Mouse (Mus musculus): ENCODE data around the gene Slc7a6. TPM values are rescaled to one million over a fixed set of nuclear protein-coding genes. Genes with fewer than 3 reads are reported as not detected.

The Slc7a6 gene
- polyA plus RNA-seq, 1 experiment from 2014 or later: 67.8 TPM

- Histone ChIP-seq H3K4me3 (no peak overlapping the region), H3K36me3 (no peaks in the 10 kb centered on the region), H3K27me3 (ENCODE audit: insufficient read depth, poor library complexity, severe bottlenecking) (no peaks in the 10 kb centered on the region), H3K27ac (no peak overlapping the region), H3K4me1 (peaks cover 27% of the 10 kb centered on the region), H3K9me3 (no peaks in the 10 kb centered on the region)
- DNase-seq (ENCODE audit: low spot score): no peak
- 93% methylated on average over 6 of the region's 6 CpGs for WGBS
These were observed 19.6 kb upstream of the Slc7a6 start for GRCm38 (mm10) chr8:106149025-106149424.

- H3K9me3 ChIP-seq: no peaks in the 10 kb centered on the region
- peak within 1 kb of the TSS; percentile 86 for H3K27ac ChIP-seq
- no peaks in the 10 kb centered on the region for H3K27me3 ChIP-seq (ENCODE audit: insufficient read depth, poor library complexity, severe bottlenecking)
- peaks cover 5% of the 10 kb centered on the region; the same call in 1 of the 2 replicates for H3K36me3 ChIP-seq
- peak within 1 kb of the TSS; percentile 82 for H3K4me3 ChIP-seq
- peaks cover 27% of the 10 kb centered on the region for H3K4me1 ChIP-seq
- peak; percentile 98 for DNase-seq (ENCODE audit: low spot score)
- WGBS: 2% methylated on average over 38 of the region's 38 CpGs
These were observed 18.6 kb upstream of the Slc7a6 start, which contains the start of gene Pla2g15 for GRCm38 (mm10) chr8:106149801-106150652. TSS of gene Pla2g15 (plus strand) at chr8:106150399.

- WGBS: 17% methylated on average over 8 of the region's 8 CpGs
- Histone ChIP-seq H3K4me3 (peak overlapping the region; percentile 82), H3K27me3 (ENCODE audit: insufficient read depth, poor library complexity, severe bottlenecking) (no peaks in the 10 kb centered on the region), H3K9me3 (no peaks in the 10 kb centered on the region), H3K4me1 (peaks cover 27% of the 10 kb centered on the region), H3K36me3 (peaks cover 8% of the 10 kb centered on the region; the same call in 1 of the 2 replicates), H3K27ac (peak overlapping the region; percentile 86)
- no peak for DNase-seq (ENCODE audit: low spot score)
These were observed 18.0 kb upstream of the Slc7a6 start for GRCm38 (mm10) chr8:106150653-106151000.

- Histone ChIP-seq H3K4me3 (peak overlapping the region; percentile 82), H3K9me3 (no peaks in the 10 kb centered on the region), H3K27me3 (ENCODE audit: insufficient read depth, poor library complexity, severe bottlenecking) (no peaks in the 10 kb centered on the region), H3K4me1 (peaks cover 27% of the 10 kb centered on the region), H3K36me3 (peaks cover 10% of the 10 kb centered on the region), H3K27ac (peak overlapping the region; percentile 86; the same call in 1 of the 2 replicates)
- 87% methylated on average over 9 of the region's 9 CpGs for WGBS
- DNase-seq (ENCODE audit: low spot score): no peak
These were observed 17.6 kb upstream of the Slc7a6 start for GRCm38 (mm10) chr8:106151041-106151440.

GRCm38 (mm10) chr8:106152876-106153275 is 15.8 kb upstream of the Slc7a6 start:
- Histone ChIP-seq H3K9me3 (no peaks in the 10 kb centered on the region), H3K36me3 (peaks cover 21% of the 10 kb centered on the region), H3K4me1 (peaks cover 27% of the 10 kb centered on the region), H3K27me3 (ENCODE audit: insufficient read depth, poor library complexity, severe bottlenecking) (no peaks in the 10 kb centered on the region), H3K27ac (peak overlapping the region; percentile 49; the same call in 1 of the 2 replicates), H3K4me3 (no peak overlapping the region)
- WGBS: 35% methylated on average over 4 of the region's 4 CpGs
- DNase-seq (ENCODE audit: low spot score): no peak

GRCm38 (mm10) chr8:106157419-106157818 is 11.2 kb upstream of the Slc7a6 start:
- 85% methylated on average over 1 of the region's 1 CpGs for WGBS
- Histone ChIP-seq H3K36me3 (peaks cover 59% of the 10 kb centered on the region), H3K9me3 (no peaks in the 10 kb centered on the region), H3K4me1 (peaks cover 11% of the 10 kb centered on the region), H3K27ac (no peak overlapping the region), H3K27me3 (ENCODE audit: insufficient read depth, poor library complexity, severe bottlenecking) (no peaks in the 10 kb centered on the region), H3K4me3 (no peak overlapping the region)
- no peak for DNase-seq (ENCODE audit: low spot score)

GRCm38 (mm10) chr8:106158381-106158780 is 10.3 kb upstream of the Slc7a6 start:
- Histone ChIP-seq H3K27ac (no peak overlapping the region), H3K9me3 (no peaks in the 10 kb centered on the region), H3K4me3 (no peak overlapping the region), H3K36me3 (peaks cover 69% of the 10 kb centered on the region), H3K27me3 (ENCODE audit: insufficient read depth, poor library complexity, severe bottlenecking) (no peaks in the 10 kb centered on the region), H3K4me1 (peaks cover 2% of the 10 kb centered on the region)
- DNase-seq (ENCODE audit: low spot score): no peak
- WGBS: 76% methylated on average over 10 of the region's 10 CpGs

- no peaks in the 10 kb centered on the region for H3K27me3 ChIP-seq (ENCODE audit: insufficient read depth, poor library complexity, severe bottlenecking)
- no peaks in the 10 kb centered on the region for H3K9me3 ChIP-seq
- DNase-seq (ENCODE audit: low spot score): no peak
- H3K27ac ChIP-seq: no peak overlapping the region
- peaks cover 78% of the 10 kb centered on the region for H3K36me3 ChIP-seq
- no peaks in the 10 kb centered on the region; the same call in 1 of the 2 replicates for H3K4me1 ChIP-seq
- WGBS: 89% methylated on average over 6 of the region's 6 CpGs
- H3K4me3 ChIP-seq: no peak overlapping the region
These were observed 8.8 kb upstream of the Slc7a6 start for GRCm38 (mm10) chr8:106159876-106160275.

GRCm38 (mm10) chr8:106163251-106163650 is 5.4 kb upstream of the Slc7a6 start:
- H3K36me3 ChIP-seq: peaks cover 57% of the 10 kb centered on the region

GRCm38 (mm10) chr8:106165460-106165859 is 3.2 kb upstream of the Slc7a6 start:
- DNase-seq (ENCODE audit: low spot score): peak; percentile 80
- Histone ChIP-seq H3K4me3 (no peak overlapping the region), H3K27ac (no peak overlapping the region), H3K9me3 (no peaks in the 10 kb centered on the region), H3K36me3 (peaks cover 42% of the 10 kb centered on the region), H3K4me1 (peaks cover 24% of the 10 kb centered on the region; the same call in 1 of the 2 replicates), H3K27me3 (ENCODE audit: insufficient read depth, poor library complexity, severe bottlenecking) (no peaks in the 10 kb centered on the region)
- WGBS: 47% methylated on average over 4 of the region's 4 CpGs

More at GRCm38 (mm10) chr8:106163251-106163650, 5.4 kb upstream of the Slc7a6 start:
- Histone ChIP-seq H3K4me1 (peaks cover 11% of the 10 kb centered on the region; the same call in 1 of the 2 replicates), H3K27ac (no peak overlapping the region), H3K4me3 (no peak overlapping the region), H3K9me3 (no peaks in the 10 kb centered on the region), H3K27me3 (ENCODE audit: insufficient read depth, poor library complexity, severe bottlenecking) (no peaks in the 10 kb centered on the region)
- DNase-seq (ENCODE audit: low spot score): no peak
- WGBS: 83% methylated on average over 9 of the region's 9 CpGs

GRCm38 (mm10) chr8:106169017-106169933 is 618 bp downstream of the Slc7a6 start:
- DNase-seq (ENCODE audit: low spot score): peak; percentile 85
- 1% methylated on average over 53 of the region's 54 CpGs for WGBS

GRCm38 (mm10) chr8:106169934-106170480 is 1.4 kb downstream of the Slc7a6 start:
- Histone ChIP-seq H3K36me3 (0 out of 2 replicates have a peak, but pooled peaks cover 2% of the 10 kb centered on the region), H3K27ac (peak overlapping the region; percentile 99; the same call in 1 of the 2 replicates), H3K4me1 (peaks cover 24% of the 10 kb centered on the region; the same call in 1 of the 2 replicates), H3K4me3 (peak overlapping the region; percentile 98), H3K27me3 (ENCODE audit: insufficient read depth, poor library complexity, severe bottlenecking) (no peaks in the 10 kb centered on the region), H3K9me3 (no peaks in the 10 kb centered on the region)
- no peak for DNase-seq (ENCODE audit: low spot score)
- WGBS: 38% methylated on average over 6 of the region's 6 CpGs

More at GRCm38 (mm10) chr8:106169017-106169933, 618 bp downstream of the Slc7a6 start:
- H3K4me3 ChIP-seq: peak overlapping the region; percentile 98
- H3K4me1 ChIP-seq: peaks cover 24% of the 10 kb centered on the region; the same call in 1 of the 2 replicates
- no peaks in the 10 kb centered on the region for H3K9me3 ChIP-seq
- H3K27ac ChIP-seq: peak overlapping the region; percentile 99
- H3K27me3 ChIP-seq (ENCODE audit: insufficient read depth, poor library complexity, severe bottlenecking): no peaks in the 10 kb centered on the region
- H3K36me3 ChIP-seq: peaks cover 6% of the 10 kb centered on the region

Measured in heart, embryonic 10.5 days (tissue).